Mouse (Mus musculus) MEL (cell line): Measurements from ENCODE around the gene Wasf2. TPM values are rescaled to one million over a fixed set of nuclear protein-coding genes. Genes with fewer than 3 reads are reported as not detected.

Experiments
- DNase-seq: peaks from one replicate; pipeline ENCODE4 v3.0.0; 2011; ENCODE audit warnings: low read depth, low spot score
- H3K27ac ChIP-seq: 2 replicates; pipeline ENCODE4 v1.5.1; 2012; ENCODE audit warnings: low read depth, mild to moderate bottlenecking, control low read depth, low read length, moderate library complexity; ENCODE audit not compliant: control insufficient read depth
- H3K27me3 ChIP-seq, 2 experiments: fragments of 150-350 bp in 1 of 2; sonication (generic) in 1 of 2; 2 replicates each; pipeline ENCODE4 v1.6.1; 2012; ENCODE audit warnings: low read length in 2 of 2, mild to moderate bottlenecking in 2 of 2, improper control_type of control experiment in 1 of 2, moderate library complexity in 1 of 2; ENCODE audit not compliant: insufficient read depth in 2 of 2, control insufficient read depth in 1 of 2
- H3K36me3 ChIP-seq, 2 experiments: 2 replicates each; pipeline ENCODE4 v1.6.1; 2012 to 2014; ENCODE audit warnings: low read length in 2 of 2, improper control_type of control experiment in 1 of 2, inconsistent platforms in 1 of 2, mild to moderate bottlenecking in 1 of 2; ENCODE audit not compliant: insufficient read depth in 2 of 2, control insufficient read depth in 1 of 2
- H3K4me1 ChIP-seq, 2 experiments: fragments of 150-350 bp in 1 of 2; sonication (generic) in 1 of 2; 2 replicates each; pipeline ENCODE4 v1.6.1; 2012; ENCODE audit warnings: low read length in 2 of 2, improper control_type of control experiment in 1 of 2, mild to moderate bottlenecking in 1 of 2; ENCODE audit not compliant: insufficient read depth in 2 of 2, control insufficient read depth in 1 of 2
- H3K4me3 ChIP-seq, 2 experiments: fragments of 150-350 bp in 1 of 2; sonication (generic) in 1 of 2; 2 replicates each; pipeline ENCODE4 v1.5.1; 2012; ENCODE audit warnings: low read depth in 2 of 2, low read length in 2 of 2, mild to moderate bottlenecking in 2 of 2, moderate library complexity in 2 of 2, control low read depth in 1 of 2, improper control_type of control experiment in 1 of 2; ENCODE audit not compliant: control insufficient read depth in 1 of 2, insufficient read depth in 1 of 2
- H3K79me2 ChIP-seq: 2 replicates; pipeline ENCODE4 v1.6.1; 2012; ENCODE audit warnings: mild to moderate bottlenecking, low read length, moderate library complexity; ENCODE audit not compliant: control insufficient read depth, poor library complexity, insufficient read depth
- H3K9ac ChIP-seq: 2 replicates; pipeline ENCODE4 v1.6.1; 2012; ENCODE audit warnings: low read depth, mild to moderate bottlenecking, control low read depth, low read length, moderate library complexity; ENCODE audit not compliant: control insufficient read depth, poor library complexity, severe bottlenecking
- H3K9me3 ChIP-seq: fragments of 150-350 bp; sonication (generic); replicated peaks from 2 replicates; pipeline ENCODE4 v1.6.1; 2012; ENCODE audit warnings: mild to moderate bottlenecking, low read length, improper control_type of control experiment, moderate library complexity; ENCODE audit not compliant: insufficient read depth
- BHLHE40 ChIP-seq: IDR thresholded peaks from 2 replicates; pipeline ENCODE4 v1.6.1; 2012; ENCODE audit warnings: low read depth, mild to moderate bottlenecking, inconsistent platforms, low read length, improper control_type of control experiment, borderline replicate concordance
- CHD1 ChIP-seq: IDR thresholded peaks from 2 replicates; pipeline ENCODE4 v1.6.1; 2012; ENCODE audit warnings: low read depth, mild to moderate bottlenecking, inconsistent platforms, low read length, improper control_type of control experiment
- CTCF ChIP-seq, 3 experiments: IDR thresholded peaks in 2 of 3; conservative IDR thresholded peaks in 1 of 3; 2 replicates each; pipeline ENCODE4 v1.5.1; 2011 to 2012; ENCODE audit warnings: low read length in 3 of 3, low read depth in 2 of 3, mild to moderate bottlenecking in 2 of 3, improper control_type of control experiment in 1 of 3, inconsistent platforms in 1 of 3, mixed read lengths in 1 of 3, moderate library complexity in 1 of 3; ENCODE audit not compliant: control insufficient read depth in 1 of 3, insufficient read depth in 1 of 3, poor library complexity in 1 of 3, severe bottlenecking in 1 of 3
- ELF1 ChIP-seq: IDR thresholded peaks from 2 replicates; pipeline ENCODE4 v1.6.1; 2014; ENCODE audit warnings: low read depth, mild to moderate bottlenecking, inconsistent platforms, low read length, improper control_type of control experiment, moderate library complexity
- ETS1 ChIP-seq: IDR thresholded peaks from 2 replicates; pipeline ENCODE4 v1.6.1; 2012; ENCODE audit warnings: low read depth, mild to moderate bottlenecking, inconsistent platforms, low read length, improper control_type of control experiment, moderate library complexity
- GABPA ChIP-seq: IDR thresholded peaks from 2 replicates; pipeline ENCODE4 v1.6.1; 2012; ENCODE audit warnings: low read depth, mild to moderate bottlenecking, inconsistent platforms, low read length, improper control_type of control experiment, moderate library complexity
- GATA1 ChIP-seq: IDR thresholded peaks from 2 replicates; pipeline ENCODE4 v1.6.1; 2011; ENCODE audit warnings: low read depth, low read length, improper control_type of control experiment
- KAT2A ChIP-seq: conservative IDR thresholded peaks from 2 replicates; pipeline ENCODE4 v1.6.1; 2012; ENCODE audit warnings: low read depth, low read length, improper control_type of control experiment, inconsistent platforms
- MAFK ChIP-seq: IDR thresholded peaks from 2 replicates; pipeline ENCODE4 v1.6.1; 2011; ENCODE audit warnings: low read depth, mild to moderate bottlenecking, low read length, improper control_type of control experiment, borderline replicate concordance
- MAX ChIP-seq: IDR thresholded peaks from 2 replicates; pipeline ENCODE4 v1.6.1; 2011; ENCODE audit warnings: low read length, improper control_type of control experiment
- MEF2A ChIP-seq: IDR thresholded peaks from 2 replicates; pipeline ENCODE4 v1.6.1; 2014; ENCODE audit warnings: low read depth, mild to moderate bottlenecking, inconsistent platforms, low read length, improper control_type of control experiment; ENCODE audit not compliant: poor library complexity, insufficient replicate concordance, severe bottlenecking; ENCODE audit errors: extremely low read depth
- MXI1 ChIP-seq: IDR thresholded peaks from 2 replicates; pipeline ENCODE4 v1.6.1; 2011; ENCODE audit warnings: mild to moderate bottlenecking, low read depth, low read length, improper control_type of control experiment
- MYC ChIP-seq: IDR thresholded peaks from 2 replicates; pipeline ENCODE4 v1.6.1; 2011; ENCODE audit warnings: low read depth, mild to moderate bottlenecking, low read length, improper control_type of control experiment, moderate library complexity
- NELFE ChIP-seq: IDR thresholded peaks from 2 replicates; pipeline ENCODE4 v1.6.1; 2011; ENCODE audit warnings: low read depth, low read length, improper control_type of control experiment
- NRF1 ChIP-seq: IDR thresholded peaks from 2 replicates; pipeline ENCODE4 v1.6.1; 2014; ENCODE audit warnings: low read depth, mild to moderate bottlenecking, inconsistent platforms, low read length, improper control_type of control experiment, moderate library complexity; ENCODE audit not compliant: poor library complexity, insufficient read depth, severe bottlenecking
- RAD21 ChIP-seq: IDR thresholded peaks from 2 replicates; pipeline ENCODE4 v1.6.1; 2011; ENCODE audit warnings: mild to moderate bottlenecking, low read depth, low read length, improper control_type of control experiment
- SIN3A ChIP-seq: IDR thresholded peaks from 2 replicates; pipeline ENCODE4 v1.6.1; 2012; ENCODE audit warnings: low read length, improper control_type of control experiment, inconsistent platforms
- SMC3 ChIP-seq: IDR thresholded peaks from 2 replicates; pipeline ENCODE4 v1.6.1; 2011; ENCODE audit warnings: low read depth, low read length, improper control_type of control experiment
- TAL1 ChIP-seq: IDR thresholded peaks from 2 replicates; pipeline ENCODE4 v1.6.1; 2012; ENCODE audit warnings: mild to moderate bottlenecking, inconsistent platforms, low read length, moderate library complexity, mixed read lengths
- TBP ChIP-seq: IDR thresholded peaks from 2 replicates; pipeline ENCODE4 v1.8.0; 2011; ENCODE audit warnings: low read depth, low read length, improper control_type of control experiment
- TCF12 ChIP-seq: IDR thresholded peaks from 2 replicates; pipeline ENCODE4 v1.6.1; 2014; ENCODE audit warnings: low read depth, mild to moderate bottlenecking, inconsistent platforms, low read length, improper control_type of control experiment, moderate library complexity
- UBTF ChIP-seq: IDR thresholded peaks from 2 replicates; pipeline ENCODE4 v1.6.1; 2012; ENCODE audit warnings: low read depth, mild to moderate bottlenecking, inconsistent platforms, low read length, improper control_type of control experiment, moderate library complexity, borderline replicate concordance; ENCODE audit not compliant: insufficient read depth
- ZMIZ1 ChIP-seq: IDR thresholded peaks from 2 replicates; pipeline ENCODE4 v1.6.1; 2012; ENCODE audit warnings: low read depth, mild to moderate bottlenecking, inconsistent platforms, low read length, improper control_type of control experiment, moderate library complexity
- ZNF384 ChIP-seq: IDR thresholded peaks from 2 replicates; pipeline ENCODE4 v1.6.1; 2012; ENCODE audit warnings: low read depth, mild to moderate bottlenecking, inconsistent platforms, low read length, improper control_type of control experiment
- polyA plus RNA-seq, 2 experiments: library from polyadenylated mRNA; stranded (reverse) in 1 of 2; unstranded in 1 of 2; fragments of >175 nt in 1 of 2; fragments of >200 nt in 1 of 2; gene quantifications; 2 replicates each; pipeline versions ENCODE4 v1.2.1 to v1.2.4; 2012; ENCODE audit warnings: low replicate concordance in 2 of 2, low read depth in 1 of 2; ENCODE audit not compliant: insufficient read length in 2 of 2, insufficient read depth in 1 of 2, missing spikeins in 1 of 2
- total RNA-seq: library from RNA; depleted of rRNA; stranded (reverse); fragments of 300-350 nt; gene quantifications from 2 replicates; pipeline ENCODE4 v1.2.3, GENCODE M21; 2012

Wasf2 gene
- total and polyA plus RNA-seq, 3 experiments: 16.4 to 53.7 TPM; not detected in 1

DNA sequence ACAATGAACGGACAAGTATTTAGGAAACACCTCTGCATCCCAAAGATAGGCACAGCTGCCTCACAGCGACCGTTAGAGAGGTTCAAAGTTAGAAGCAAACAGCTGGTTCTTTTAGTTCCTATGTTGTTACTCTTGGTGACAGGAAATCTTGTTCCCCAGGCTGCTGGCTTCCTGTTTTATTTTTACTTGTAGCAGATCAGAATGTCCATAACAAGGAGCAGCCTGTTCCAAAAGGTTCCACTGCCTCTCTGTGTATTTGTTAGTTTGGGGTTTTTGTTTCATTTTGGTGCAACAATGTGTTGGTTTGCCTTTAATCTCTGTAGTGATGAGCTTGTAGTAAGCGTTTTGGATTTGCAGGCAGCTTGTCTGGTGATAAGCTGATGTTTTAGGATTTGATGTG, 44.1 kb downstream of the Wasf2 start:
- peaks cover 0 to 16% of the 10 kb centered on the region in 2 experiments; a peak in 2 of 4 replicates for H3K36me3 ChIP-seq
- H3K4me1 ChIP-seq: peaks cover 6 to 17% of the 10 kb centered on the region in 2 experiments; a peak in 3 of 4 replicates
- DNase-seq: peak; percentile 20

DNA sequence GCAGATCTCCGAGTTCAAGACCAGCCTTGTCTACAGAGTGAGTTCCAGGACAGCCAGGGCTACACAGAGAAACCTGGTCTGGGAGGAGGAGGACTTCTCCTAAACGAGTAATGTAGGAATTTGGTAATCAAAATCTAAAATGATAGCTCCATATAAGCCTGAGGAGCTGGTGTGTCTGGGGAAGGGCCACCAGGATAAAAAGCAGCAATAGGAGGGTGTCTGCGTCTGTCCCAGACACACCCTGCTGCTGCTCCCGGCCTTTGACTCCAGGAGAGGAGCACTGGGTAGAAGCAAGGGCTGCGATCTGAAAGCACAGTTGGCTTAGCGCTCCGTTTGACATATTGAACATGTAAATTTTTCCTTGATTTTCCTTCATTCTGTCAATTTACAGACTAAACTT, 45.0 kb downstream of the Wasf2 start:
- Histone ChIP-seq H3K9ac (no peak overlapping the region), H3K27me3 (no peaks in the 10 kb centered on the region), H3K36me3 (peaks cover 0 to 12% of the 10 kb centered on the region in 2 experiments; a peak in 2 of 4 replicates), H3K9me3 (no peaks in the 10 kb centered on the region), H3K4me1 (peaks cover 4 to 12% of the 10 kb centered on the region in 2 experiments; a peak in 3 of 4 replicates), H3K27ac (no peak overlapping the region), H3K4me3 (no peak overlapping the region), H3K79me2 (peaks cover 20% of the 10 kb centered on the region)
- no peak for TF ChIP-seq CHD1
- no peak for TF ChIP-seq TBP
- TF ChIP-seq SIN3A: no peak
- no peak for TF ChIP-seq MYC
- TF ChIP-seq ELF1: no peak
- TF ChIP-seq TCF12: no peak
- TF ChIP-seq MEF2A: no peak
- no peak for TF ChIP-seq ZNF384
- no peak for DNase-seq

More for the DNA sequence above, 44.1 kb downstream of the Wasf2 start:
- Histone ChIP-seq H3K4me3 (no peak overlapping the region), H3K27ac (no peak overlapping the region), H3K9ac (no peak overlapping the region), H3K27me3 (no peaks in the 10 kb centered on the region), H3K9me3 (no peaks in the 10 kb centered on the region), H3K79me2 (peaks cover 20% of the 10 kb centered on the region)
- TF ChIP-seq SIN3A: no peak
- TF ChIP-seq KAT2A: no peak
- TF ChIP-seq TAL1: no peak
- no peak for TF ChIP-seq CTCF (IDR thresholded peaks at IDR 0.05 in 2 of 3, conservative IDR thresholded peaks at IDR 0.05 in 1 of 3; ENCODE audit: control insufficient read depth in 1 of 3, insufficient read depth in 1 of 3, low read depth in 2 of 3, low read length in 3 of 3, poor library complexity in 1 of 3, severe bottlenecking in 1 of 3)
- no peak for TF ChIP-seq UBTF
- no peak for TF ChIP-seq GATA1
- no peak for TF ChIP-seq MEF2A
- no peak for TF ChIP-seq TBP
- TF ChIP-seq NRF1: no peak
- no peak for TF ChIP-seq MAX
- TF ChIP-seq RAD21: no peak
- TF ChIP-seq NELFE: no peak
- no peak for TF ChIP-seq MXI1
- TF ChIP-seq SMC3: no peak
- TF ChIP-seq MAFK: no peak
- no peak for TF ChIP-seq ETS1
- no peak for TF ChIP-seq BHLHE40
- TF ChIP-seq GABPA: no peak
- TF ChIP-seq ZMIZ1: no peak
